Mouse (Mus musculus) MEL (cell line): ENCODE results near the gene Fam57a.
A peak's percentile ranks its signal among the peaks of the same experiment; 100 is the strongest.

ENCODE experiments used
- BHLHE40 ChIP-seq: IDR thresholded peaks from 2 replicates; pipeline ENCODE4 v1.6.1; 2012; ENCODE audit warnings: low read depth, mild to moderate bottlenecking, inconsistent platforms, low read length, improper control_type of control experiment, borderline replicate concordance
- CHD1 ChIP-seq: IDR thresholded peaks from 2 replicates; pipeline ENCODE4 v1.6.1; 2012; ENCODE audit warnings: low read depth, mild to moderate bottlenecking, inconsistent platforms, low read length, improper control_type of control experiment
- CHD2 ChIP-seq: IDR thresholded peaks from 2 replicates; pipeline ENCODE4 v1.6.1; 2011; ENCODE audit warnings: low read length, improper control_type of control experiment
- CTCF ChIP-seq, 3 experiments: IDR thresholded peaks in 2 of 3; conservative IDR thresholded peaks in 1 of 3; 2 replicates each; pipeline ENCODE4 v1.5.1; 2011 to 2012; ENCODE audit warnings: low read length in 3 of 3, low read depth in 2 of 3, mild to moderate bottlenecking in 2 of 3, improper control_type of control experiment in 1 of 3, inconsistent platforms in 1 of 3, mixed read lengths in 1 of 3, moderate library complexity in 1 of 3; ENCODE audit not compliant: control insufficient read depth in 1 of 3, insufficient read depth in 1 of 3, poor library complexity in 1 of 3, severe bottlenecking in 1 of 3
- ETS1 ChIP-seq: IDR thresholded peaks from 2 replicates; pipeline ENCODE4 v1.6.1; 2012; ENCODE audit warnings: low read depth, mild to moderate bottlenecking, inconsistent platforms, low read length, improper control_type of control experiment, moderate library complexity
- GATA1 ChIP-seq: IDR thresholded peaks from 2 replicates; pipeline ENCODE4 v1.6.1; 2011; ENCODE audit warnings: low read depth, low read length, improper control_type of control experiment
- HCFC1 ChIP-seq: IDR thresholded peaks from 2 replicates; pipeline ENCODE4 v1.6.1; 2012; ENCODE audit warnings: low read depth, mild to moderate bottlenecking, inconsistent platforms, low read length, improper control_type of control experiment, moderate library complexity
- POLR2A ChIP-seq, 2 experiments: IDR thresholded peaks; 2 replicates each; pipeline ENCODE4 v1.6.1; 2011 to 2012; ENCODE audit warnings: low read length in 2 of 2, mild to moderate bottlenecking in 2 of 2, control low read depth in 1 of 2, improper control_type of control experiment in 1 of 2, low read depth in 1 of 2, moderate library complexity in 1 of 2; ENCODE audit not compliant: control insufficient read depth in 1 of 2, insufficient read depth in 1 of 2, poor library complexity in 1 of 2
- POLR2AphosphoS5 ChIP-seq: IDR thresholded peaks from 2 replicates; pipeline ENCODE4 v1.6.1; 2012; ENCODE audit warnings: low read depth, borderline replicate concordance, mild to moderate bottlenecking, inconsistent platforms, low read length, moderate library complexity, mixed read lengths
- RAD21 ChIP-seq: IDR thresholded peaks from 2 replicates; pipeline ENCODE4 v1.6.1; 2011; ENCODE audit warnings: mild to moderate bottlenecking, low read depth, low read length, improper control_type of control experiment
- USF1 ChIP-seq: IDR thresholded peaks from 2 replicates; pipeline ENCODE4 v1.6.1; 2014; ENCODE audit warnings: low read depth, mild to moderate bottlenecking, inconsistent platforms, low read length, improper control_type of control experiment, moderate library complexity
- ZNF384 ChIP-seq: IDR thresholded peaks from 2 replicates; pipeline ENCODE4 v1.6.1; 2012; ENCODE audit warnings: low read depth, mild to moderate bottlenecking, inconsistent platforms, low read length, improper control_type of control experiment

DNA sequence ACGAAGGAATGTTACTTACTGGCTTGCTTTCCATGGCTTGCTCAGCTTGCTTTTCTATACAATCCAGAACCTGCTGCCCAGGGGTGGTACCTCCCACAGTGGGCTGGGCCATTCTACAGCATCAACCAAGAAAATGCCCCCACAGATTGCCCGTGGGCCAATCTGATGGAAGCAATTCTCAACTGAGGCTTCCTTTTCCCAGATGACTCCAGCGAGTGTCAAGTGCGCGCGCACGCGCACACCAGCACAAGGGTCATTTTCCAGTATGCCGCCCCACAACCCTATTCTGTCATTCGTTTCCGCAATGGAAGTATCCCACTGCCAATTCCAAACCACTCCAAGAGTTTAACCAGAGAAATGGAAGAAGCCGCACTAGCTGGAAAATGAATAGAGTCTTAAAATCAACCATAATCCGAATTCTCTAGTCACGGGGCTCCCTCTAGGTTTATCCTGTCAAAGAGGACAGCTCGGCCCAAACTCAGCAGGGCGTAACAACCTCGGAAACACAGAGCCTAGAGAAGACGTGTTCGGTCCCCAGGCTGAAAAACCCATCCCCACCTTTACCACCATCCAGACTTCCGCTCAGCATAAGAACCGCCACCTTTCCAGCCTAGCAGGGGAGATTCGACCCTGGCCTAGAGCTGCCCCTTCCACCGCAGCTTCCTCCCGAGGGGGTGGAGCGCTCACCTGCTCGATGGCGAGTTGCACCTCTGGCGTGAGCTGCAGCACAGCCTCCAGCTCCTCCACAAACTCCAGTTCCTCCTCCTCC lies 561 bp upstream of the Fam57a start:
- TF ChIP-seq CTCF (IDR thresholded peaks at IDR 0.05 in 2 of 3, conservative IDR thresholded peaks at IDR 0.05 in 1 of 3; ENCODE audit: control insufficient read depth in 1 of 3, insufficient read depth in 1 of 3, low read depth in 2 of 3, low read length in 3 of 3, poor library complexity in 1 of 3, severe bottlenecking in 1 of 3) (no peak), ETS1 (no peak), HCFC1 (no peak; the same call in 1 of the 2 replicates), POLR2A (IDR thresholded peaks at IDR 0.05; ENCODE audit: control insufficient read depth in 1 of 2, insufficient read depth in 1 of 2, low read depth in 1 of 2, low read length in 2 of 2, poor library complexity in 1 of 2) (no peak), CHD1 (peak; percentile 80), GATA1 (no peak), ZNF384 (no peak), USF1 (no peak), CHD2 (no peak), BHLHE40 (no peak), RAD21 (no peak), POLR2AphosphoS5 (no peak)
